Mouse (Mus musculus): ENCODE data around the gene Myo1d.

DNA sequence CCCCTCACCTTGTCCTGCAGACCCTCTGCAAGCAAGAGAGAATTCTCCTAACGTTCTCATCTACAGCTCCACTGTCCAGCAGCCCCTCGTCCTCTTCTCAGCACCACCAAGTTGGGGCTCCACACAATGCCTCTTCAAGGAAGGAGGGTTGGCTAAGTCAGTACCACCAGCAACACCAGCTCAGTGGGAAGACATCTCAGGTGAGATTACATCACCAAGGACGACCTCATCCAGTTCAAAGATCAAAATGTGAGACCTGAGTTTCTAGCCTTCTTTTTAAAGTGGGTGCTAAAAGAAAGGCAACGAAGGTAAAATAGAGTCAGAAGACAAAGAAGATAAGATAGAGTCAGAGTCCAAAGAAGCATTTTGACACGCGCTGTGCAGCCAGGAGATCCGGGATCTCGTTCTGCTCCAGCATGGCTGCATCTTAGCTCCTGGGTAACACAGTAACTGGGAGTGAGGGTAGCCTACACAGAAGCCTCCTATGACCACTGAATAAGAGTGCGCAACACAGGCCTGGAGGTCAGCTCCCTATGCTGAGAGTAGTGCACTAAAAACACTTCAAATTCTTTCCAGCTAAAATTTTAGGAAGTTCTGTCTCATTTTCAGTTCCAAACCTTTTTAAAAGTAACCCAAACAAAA is 56.3 kb downstream of the Myo1d start:
- TF ChIP-seq CTCF (IDR thresholded peaks at IDR 0.05; ENCODE audit: insufficient read depth, low read depth, low read length), result no peak
- no peak for TF ChIP-seq POLR2A (IDR thresholded peaks at IDR 0.05; ENCODE audit: insufficient read depth, low read depth, low read length)
